Mouse (Mus musculus) intestine, embryonic 16.5 days (tissue): ENCODE measurements around the gene Cage1. TPM values are rescaled to one million over a fixed set of nuclear protein-coding genes. Genes with fewer than 3 reads are reported as not detected.

ENCODE experiments used
- ATAC-seq: fragments of 200-750 bp; cut with Nextera tagmentation; 2 replicates; pipeline ENCODE4 v1.8.0; 2017; ENCODE audit warnings: moderate TSS enrichment, moderate library complexity
- H3K27ac ChIP-seq: fragments of 300-500 bp; sonication (generic); 2 replicates; pipeline ENCODE4 v1.5.1; 2014; ENCODE audit warnings: mild to moderate bottlenecking, low read length
- H3K27me3 ChIP-seq: fragments of 300-500 bp; sonication (generic); replicated peaks from 2 replicates; pipeline ENCODE4 v1.6.1; 2014; ENCODE audit warnings: low read length, control low read depth, mixed read lengths; ENCODE audit not compliant: control insufficient read depth, insufficient read depth
- H3K36me3 ChIP-seq: fragments of 300-500 bp; sonication (generic); 2 replicates; pipeline ENCODE4 v1.6.1; 2014; ENCODE audit warnings: low read length, control low read depth; ENCODE audit not compliant: control insufficient read depth, insufficient read depth
- H3K4me1 ChIP-seq: fragments of 300-500 bp; sonication (generic); 2 replicates; pipeline ENCODE4 v1.6.1; 2014; ENCODE audit warnings: low read length, control low read depth, mixed read lengths; ENCODE audit not compliant: control insufficient read depth, insufficient read depth
- H3K4me2 ChIP-seq: fragments of 300-500 bp; sonication (generic); 2 replicates; pipeline ENCODE4 v1.6.1; 2014; ENCODE audit warnings: low read depth, low read length, control low read depth
- H3K4me3 ChIP-seq: fragments of 300-500 bp; sonication (generic); 2 replicates; pipeline ENCODE4 v1.5.1; 2014; ENCODE audit warnings: mild to moderate bottlenecking, low read length
- H3K9ac ChIP-seq: fragments of 300-500 bp; sonication (generic); 2 replicates; pipeline ENCODE4 v1.6.1; 2014; ENCODE audit warnings: low read depth, low read length
- H3K9me3 ChIP-seq: fragments of 300-500 bp; sonication (generic); 2 replicates; pipeline ENCODE4 v1.6.1; 2016; ENCODE audit warnings: low read length, control low read depth; ENCODE audit not compliant: control insufficient read depth
- WGBS: fragments of 180-500 bp; shearing (Covaris S2); extraction: QIAGEN DNeasy Blood & Tissue Kit; methylation state at CpG from one replicate; pipeline ENCODE4 v1.1.7; 2014; 5-methylcytosine and 5-hydroxymethylcytosine counted together
- polyA plus RNA-seq: library from polyadenylated mRNA; unstranded; fragments of >200 nt; fragmentation: Nextera tagmentation; extraction: Ambion mirVana; gene quantifications from 2 replicates; pipeline ENCODE4 v1.2.1, GENCODE M21; 2015

Gene Cage1
- polyA plus RNA-seq, 1 experiment from 2014 or later, result 0.89 TPM

DNA sequence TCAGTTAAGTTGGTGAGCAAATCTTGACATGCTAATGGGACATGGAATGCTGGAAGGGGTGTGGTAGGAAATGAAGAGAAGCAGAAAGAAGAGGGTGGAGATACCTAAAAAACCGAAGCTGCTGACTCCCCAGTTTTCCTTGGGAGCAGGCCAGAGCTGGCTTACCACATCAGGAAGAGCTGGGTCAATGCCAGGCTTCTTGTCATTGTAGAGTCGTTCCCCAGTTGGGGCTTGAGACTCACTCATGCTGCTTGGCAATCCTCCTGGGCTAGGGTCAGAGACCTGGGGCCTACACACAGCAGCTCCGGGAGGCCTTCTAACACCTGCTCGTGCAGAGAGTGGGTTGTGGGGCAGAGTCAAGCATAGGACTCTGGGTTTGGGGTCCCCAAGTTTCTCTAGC is 34.1 kb upstream of the Cage1 start:
- Histone ChIP-seq H3K27me3 (no peaks in the 10 kb centered on the region), H3K4me2 (no peak overlapping the region), H3K27ac (no peak overlapping the region), H3K36me3 (no peaks in the 10 kb centered on the region), H3K9me3 (no peaks in the 10 kb centered on the region), H3K4me3 (no peak overlapping the region), H3K9ac (no peak overlapping the region), H3K4me1 (peaks cover 9% of the 10 kb centered on the region)
- 68% methylated on average over 4 of the region's 4 CpGs for WGBS
- ATAC-seq, result no peak

DNA sequence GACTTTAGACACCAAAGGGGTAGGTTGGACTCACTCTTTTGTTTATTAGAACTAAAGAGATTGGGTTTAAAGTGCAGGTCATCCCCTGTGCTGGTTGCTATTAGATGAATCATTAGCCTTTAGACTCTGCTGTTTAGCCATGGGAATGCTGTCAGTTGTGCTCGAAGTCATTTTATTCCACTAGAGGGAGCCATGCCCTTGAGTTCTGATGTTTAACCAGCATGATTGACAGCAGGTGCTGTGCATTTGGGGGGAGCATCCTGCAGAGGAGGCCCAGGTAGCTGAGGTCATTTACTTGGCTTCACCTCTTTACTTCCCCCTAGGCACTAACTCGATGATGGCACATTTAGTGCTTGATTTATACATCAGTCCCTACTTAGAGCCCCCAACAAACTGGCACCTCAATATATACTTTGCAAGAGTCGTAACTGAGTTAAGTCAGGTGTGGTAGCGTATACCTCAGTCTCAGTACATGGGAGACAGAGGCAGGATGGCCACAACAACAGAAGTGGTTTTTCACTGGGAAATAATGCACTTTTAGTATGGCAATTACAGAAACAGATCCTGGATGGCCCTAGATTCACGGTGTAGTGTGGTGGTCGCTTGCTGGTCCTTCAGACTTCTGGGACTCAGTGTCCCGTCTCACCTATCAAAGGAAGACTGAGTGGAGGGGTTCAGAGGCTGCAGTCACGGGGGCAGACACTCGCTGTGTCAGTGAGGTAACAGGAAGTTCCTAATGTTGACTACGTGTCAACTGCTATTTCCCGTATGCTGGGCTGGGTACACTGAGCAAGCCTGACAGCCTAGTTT is 28.2 kb upstream of the Cage1 start:
- no peak overlapping the region for H3K4me2 ChIP-seq
- H3K36me3 ChIP-seq, result no peaks in the 10 kb centered on the region
- H3K9me3 ChIP-seq, result no peaks in the 10 kb centered on the region
- no peaks in the 10 kb centered on the region for H3K27me3 ChIP-seq
- H3K4me3 ChIP-seq, result no peak overlapping the region
- peak; percentile 86 for ATAC-seq
- WGBS, result 68% methylated on average over 11 of the region's 11 CpGs
- no peak overlapping the region for H3K27ac ChIP-seq
- no peaks in the 10 kb centered on the region for H3K4me1 ChIP-seq
- H3K9ac ChIP-seq, result no peak overlapping the region

DNA sequence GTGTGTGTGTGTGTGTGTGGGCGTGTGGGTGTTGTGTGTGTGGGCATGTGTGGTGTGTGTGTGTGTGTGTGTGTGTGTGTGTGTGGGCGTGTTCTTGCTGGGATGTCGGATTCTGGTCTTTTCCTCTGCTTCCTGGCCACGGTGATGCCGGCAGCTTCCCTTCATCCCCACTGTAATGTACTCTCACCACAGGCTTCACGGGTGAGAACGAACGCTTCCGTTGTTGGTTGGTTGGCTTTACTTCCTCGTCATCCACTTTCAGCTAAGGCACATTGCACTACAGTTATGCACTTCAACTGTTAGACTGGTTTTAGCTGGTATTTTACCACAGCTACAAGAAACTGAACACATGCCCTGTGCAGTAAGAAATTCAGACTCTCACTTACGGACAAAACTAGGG is 25.8 kb upstream of the Cage1 start:
- 90% methylated on average over 11 of the region's 11 CpGs for WGBS
- H3K27ac ChIP-seq, result no peak overlapping the region

GRCm38 (mm10) chr13:38049888-38050287 is 13.0 kb upstream of the Cage1 start:
- Histone ChIP-seq H3K4me2 (no peak overlapping the region), H3K4me1 (no peaks in the 10 kb centered on the region), H3K27me3 (no peaks in the 10 kb centered on the region), H3K27ac (no peak overlapping the region), H3K4me3 (no peak overlapping the region), H3K9ac (no peak overlapping the region), H3K36me3 (peaks cover 28% of the 10 kb centered on the region), H3K9me3 (no peaks in the 10 kb centered on the region)
- no peak for ATAC-seq
- 80% methylated on average over 3 of the region's 3 CpGs for WGBS

More for the DNA sequence above, 25.8 kb upstream of the Cage1 start:
- ATAC-seq, result no peak
- Histone ChIP-seq H3K4me2 (no peak overlapping the region), H3K36me3 (peaks cover 10% of the 10 kb centered on the region), H3K27me3 (no peaks in the 10 kb centered on the region), H3K4me1 (no peaks in the 10 kb centered on the region), H3K9ac (no peak overlapping the region), H3K9me3 (no peaks in the 10 kb centered on the region), H3K4me3 (no peak overlapping the region)

- 35% methylated on average over 12 of the region's 12 CpGs for WGBS
- Histone ChIP-seq H3K4me2 (peak overlapping the region; percentile 67), H3K9me3 (no peaks in the 10 kb centered on the region), H3K36me3 (peaks cover 13% of the 10 kb centered on the region), H3K4me1 (peaks cover 14% of the 10 kb centered on the region), H3K27ac (no peak overlapping the region), H3K4me3 (peak overlapping the region; percentile 75), H3K27me3 (no peaks in the 10 kb centered on the region), H3K9ac (peak overlapping the region; percentile 84)
- ATAC-seq, result no peak
Observed at GRCm38 (mm10) chr13:38037811-38038210, 942 bp upstream of the Cage1 start.

- peak within 1 kb of the TSS; percentile 84 for H3K9ac ChIP-seq
- H3K4me2 ChIP-seq, result peak within 1 kb of the TSS; percentile 67
- ATAC-seq, result peak; percentile 80
- peaks cover 14% of the 10 kb centered on the region for H3K4me1 ChIP-seq
- H3K27ac ChIP-seq, result peak within 1 kb of the TSS; percentile 69
- peak within 1 kb of the TSS; percentile 75 for H3K4me3 ChIP-seq
- no peaks in the 10 kb centered on the region for H3K27me3 ChIP-seq
- H3K9me3 ChIP-seq, result no peaks in the 10 kb centered on the region
- 9% methylated on average over 37 of the region's 37 CpGs for WGBS
- peaks cover 13% of the 10 kb centered on the region for H3K36me3 ChIP-seq
Observed at GRCm38 (mm10) chr13:38036343-38037043, 376 bp downstream of the Cage1 start, which contains the start of gene Riok1. TSS of gene Riok1 (plus strand) at chr13:38036995.

- no peak overlapping the region for H3K4me3 ChIP-seq
- H3K4me1 ChIP-seq, result no peaks in the 10 kb centered on the region
- no peak overlapping the region for H3K4me2 ChIP-seq
- H3K27me3 ChIP-seq, result no peaks in the 10 kb centered on the region
- WGBS, result 80% methylated on average over 4 of the region's 4 CpGs
- no peaks in the 10 kb centered on the region for H3K36me3 ChIP-seq
- no peak for ATAC-seq
- H3K9ac ChIP-seq, result no peak overlapping the region
- no peaks in the 10 kb centered on the region for H3K9me3 ChIP-seq
- no peak overlapping the region for H3K27ac ChIP-seq
Observed at GRCm38 (mm10) chr13:38028407-38028806, 8.5 kb downstream of the Cage1 start.

DNA sequence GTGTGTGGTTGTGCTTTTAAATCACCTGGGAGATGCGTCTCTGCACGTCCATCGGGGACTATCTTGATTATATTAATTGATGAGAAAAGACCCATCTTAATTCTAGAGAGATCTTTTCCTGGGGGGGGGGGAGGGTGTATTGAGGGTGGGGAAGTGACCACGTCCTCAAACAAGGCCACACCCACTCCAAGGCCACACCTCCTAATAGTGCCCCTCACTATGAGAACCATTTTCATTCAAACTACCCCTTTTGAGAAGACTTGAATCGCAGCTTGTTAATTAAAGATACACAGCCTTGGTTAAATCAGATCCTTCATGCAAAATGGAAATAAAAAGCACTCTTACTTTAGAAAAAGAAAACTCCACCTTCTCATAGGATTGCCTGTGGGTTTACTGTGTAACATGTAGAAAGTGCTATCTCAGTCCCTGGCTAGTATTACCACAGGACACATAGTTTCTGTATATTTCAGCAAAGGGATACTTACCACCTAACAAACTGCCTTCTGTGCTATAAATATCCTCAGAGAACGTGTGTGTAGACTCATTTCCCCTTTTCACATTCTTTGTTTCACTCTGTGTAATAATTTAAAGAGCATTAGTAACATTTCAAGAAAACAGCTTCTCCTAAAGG is 9.1 kb downstream of the Cage1 start:
- no peak overlapping the region for H3K4me3 ChIP-seq
- no peaks in the 10 kb centered on the region for H3K9me3 ChIP-seq
- H3K27me3 ChIP-seq, result no peaks in the 10 kb centered on the region
- no peak overlapping the region for H3K9ac ChIP-seq
- 65% methylated on average over 6 of the region's 6 CpGs for WGBS
- H3K27ac ChIP-seq, result no peak overlapping the region
- no peak for ATAC-seq
- H3K36me3 ChIP-seq, result no peaks in the 10 kb centered on the region
- H3K4me2 ChIP-seq, result no peak overlapping the region
- H3K4me1 ChIP-seq, result no peaks in the 10 kb centered on the region

GRCm38 (mm10) chr13:38025874-38026273 is 11.0 kb downstream of the Cage1 start:
- Histone ChIP-seq H3K27ac (no peak overlapping the region), H3K9me3 (no peaks in the 10 kb centered on the region), H3K36me3 (no peaks in the 10 kb centered on the region), H3K4me2 (no peak overlapping the region), H3K27me3 (no peaks in the 10 kb centered on the region), H3K4me1 (no peaks in the 10 kb centered on the region), H3K9ac (no peak overlapping the region), H3K4me3 (no peak overlapping the region)
- no peak for ATAC-seq
- WGBS, result 44% methylated on average over 4 of the region's 4 CpGs
